Mouse (Mus musculus) T-helper 2 cell (primary cell): ENCODE results near the gene Zbtb1.

Experiments
- in situ Hi-C: fragments of 300-600 bp; cut with MboI, MseI; formaldehyde crosslinking; loops from one replicate; pipeline ENCODE4 v1.15.1; 2025; ENCODE audit warnings: high pct_unique_total_duplicates

Gene Zbtb1

GRCm38 (mm10) chr12:76369978-76370830 is at the start of gene Zbtb1:
TSS of gene Zbtb1 (plus strand) at chr12:76370266.
- in situ Hi-C loops = no loop called here

DNA sequence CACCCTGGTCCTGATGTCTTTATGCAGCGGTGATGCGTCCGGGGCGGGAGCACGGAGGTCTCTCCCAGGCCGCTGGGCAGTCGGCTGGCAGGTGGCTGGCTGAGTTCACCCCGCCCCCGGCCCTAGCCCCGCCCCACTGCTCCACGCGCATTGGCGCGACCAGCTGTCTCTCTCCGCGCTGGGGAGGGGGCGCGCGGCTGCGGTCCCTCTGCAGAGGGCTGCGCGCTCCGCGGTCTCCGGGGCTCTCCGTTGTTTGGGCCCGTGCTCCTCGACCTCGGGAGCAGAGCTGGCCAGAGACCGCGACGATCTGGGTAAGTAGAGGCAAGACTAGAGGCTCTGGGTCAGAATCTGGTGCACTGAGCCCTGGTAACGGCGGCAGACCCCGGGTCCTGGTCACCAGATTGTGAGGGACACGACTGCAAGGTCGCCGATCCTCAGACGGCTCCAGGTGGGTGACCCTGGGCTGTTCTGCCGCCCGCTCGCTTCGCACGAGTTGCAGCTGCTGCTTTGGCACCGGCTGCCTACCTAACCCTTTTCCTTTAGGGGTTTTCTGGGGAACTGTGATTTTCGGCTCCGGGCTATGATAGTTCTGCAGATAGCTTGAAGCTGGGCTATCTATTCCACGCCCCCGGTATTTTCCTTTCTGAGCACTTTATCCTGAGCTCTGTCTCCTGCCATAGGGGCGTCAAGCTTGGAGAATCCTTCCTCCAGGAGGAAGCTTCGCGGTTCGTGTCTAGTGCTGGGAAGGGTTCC is 45.2 kb upstream of the Zbtb1 start, which contains the start of gene Akap5:
Akap5 (plus strand) TSS at position 213 of the 753 bp plus-strand sequence.
- in situ Hi-C loops = no loop called here

DNA sequence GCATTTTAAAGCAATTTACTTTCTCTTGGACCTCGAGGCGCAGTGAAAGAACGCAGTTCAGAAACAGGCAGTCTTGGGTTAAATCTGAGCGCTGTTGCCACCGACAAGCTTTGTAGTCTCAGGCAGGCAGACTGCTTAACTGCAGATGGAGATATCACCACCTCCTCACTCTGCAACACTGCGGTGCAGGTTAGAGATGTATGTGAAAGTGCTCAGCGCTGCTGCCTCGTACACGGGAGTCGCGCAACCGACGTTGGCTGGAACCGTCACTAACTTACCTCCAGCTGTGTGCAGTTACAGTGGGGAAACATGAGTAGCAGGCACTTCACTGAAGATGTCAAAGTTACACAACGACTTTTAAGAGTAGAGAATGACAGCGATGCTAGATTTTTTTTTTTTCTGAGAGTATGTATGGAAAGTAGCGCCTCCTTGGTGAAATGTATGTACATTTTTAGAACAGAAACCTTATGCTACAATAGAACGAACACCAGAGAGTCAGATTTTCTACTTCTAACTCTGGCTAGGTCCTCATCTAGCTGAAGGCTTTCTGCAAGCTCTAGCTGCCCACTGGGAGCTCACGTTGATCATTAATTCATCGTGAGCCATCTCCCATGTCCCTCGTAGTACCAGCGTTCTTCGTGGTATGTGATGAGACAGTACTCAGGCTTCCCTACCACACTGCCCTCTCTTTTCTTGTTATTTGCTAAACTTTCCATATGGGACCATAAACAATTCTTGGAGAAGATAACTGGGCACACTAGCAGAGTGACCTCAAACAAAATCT is 43.4 kb upstream of the Zbtb1 start:
- in situ Hi-C loops = no loop called here

DNA sequence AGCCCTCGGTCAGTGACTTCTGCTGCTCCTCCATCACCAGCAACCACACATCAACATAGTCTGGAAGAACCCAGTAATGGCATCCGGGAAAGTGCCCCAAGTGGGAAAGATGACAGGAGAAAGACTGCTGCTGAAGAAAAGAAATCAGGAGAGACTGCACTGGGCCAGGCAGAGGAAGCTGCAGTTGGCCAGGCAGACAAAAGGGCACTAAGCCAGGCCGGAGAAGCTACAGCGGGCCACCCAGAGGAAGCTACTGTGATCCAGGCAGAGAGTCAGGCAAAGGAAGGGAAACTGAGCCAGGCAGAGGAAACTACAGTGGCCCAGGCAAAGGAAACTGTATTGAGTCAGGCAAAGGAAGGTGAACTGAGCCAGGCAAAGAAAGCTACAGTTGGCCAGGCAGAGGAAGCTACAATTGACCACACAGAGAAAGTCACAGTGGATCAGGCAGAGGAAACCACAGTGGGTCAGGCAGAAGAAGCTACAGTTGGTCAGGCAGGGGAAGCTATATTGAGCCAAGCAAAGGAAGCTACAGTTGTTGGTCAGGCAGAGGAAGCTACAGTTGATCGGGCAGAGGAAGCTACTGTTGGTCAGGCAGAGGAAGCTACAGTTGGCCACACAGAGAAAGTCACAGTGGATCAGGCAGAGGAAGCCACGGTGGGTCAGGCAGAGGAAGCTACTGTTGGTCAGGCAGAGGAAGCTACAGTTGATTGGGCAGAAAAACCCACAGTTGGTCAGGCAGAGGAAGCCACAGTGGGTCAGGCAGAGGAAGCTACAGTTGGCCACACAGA is 41.3 kb upstream of the Zbtb1 start:
- in situ Hi-C loops = no loop called here

GRCm38 (mm10) chr12:76333688-76334087 is 36.4 kb upstream of the Zbtb1 start:
- in situ Hi-C loops = no loop called here

DNA sequence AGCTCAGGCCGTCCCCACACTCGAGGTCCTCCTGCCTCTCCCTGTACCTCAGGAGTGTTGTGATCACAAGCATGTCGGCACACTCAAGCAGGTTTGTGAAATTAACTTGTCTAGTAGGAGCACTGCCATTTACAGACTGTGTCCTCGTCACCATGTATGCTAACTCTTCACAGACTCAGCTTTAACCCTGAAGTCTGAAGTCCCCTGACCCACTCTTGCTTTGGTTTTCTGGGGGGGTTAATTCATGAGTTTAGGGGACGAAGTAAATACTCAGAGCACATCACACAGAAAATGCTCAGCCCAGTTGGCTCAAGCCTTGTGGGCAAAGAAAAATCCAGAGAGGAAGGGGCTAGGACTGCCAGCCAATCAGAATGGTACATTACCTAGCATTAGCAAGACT is 34.4 kb upstream of the Zbtb1 start:
- in situ Hi-C loops = no loop called here

GRCm38 (mm10) chr12:76336111-76336965 is 33.7 kb upstream of the Zbtb1 start:
- in situ Hi-C loops = no loop called here

DNA sequence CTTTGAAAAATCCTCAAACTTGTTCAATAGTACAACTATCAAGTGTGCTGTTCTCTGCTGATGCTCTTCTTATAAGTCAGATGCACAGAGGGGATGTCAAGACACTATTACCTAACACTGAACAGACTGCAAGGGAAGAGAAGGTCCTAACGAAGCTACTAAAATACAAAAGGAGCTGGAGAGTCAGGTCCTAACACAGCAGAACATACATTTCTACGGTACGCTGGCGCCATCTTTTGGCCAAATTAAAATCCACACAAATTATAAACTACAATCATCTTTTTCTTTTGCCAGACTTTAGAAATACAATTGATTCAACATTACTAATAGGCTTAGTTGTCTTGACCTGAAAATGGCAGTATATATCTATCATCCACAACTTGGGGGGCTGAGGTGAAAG is 29.0 kb upstream of the Zbtb1 start:
- in situ Hi-C loops = no loop called here

- in situ Hi-C loops = no loop called here
Measured at GRCm38 (mm10) chr12:76345759-76346455, 24.2 kb upstream of the Zbtb1 start.

- in situ Hi-C loops = no loop called here
Measured at GRCm38 (mm10) chr12:76349680-76350220, 20.3 kb upstream of the Zbtb1 start.

DNA sequence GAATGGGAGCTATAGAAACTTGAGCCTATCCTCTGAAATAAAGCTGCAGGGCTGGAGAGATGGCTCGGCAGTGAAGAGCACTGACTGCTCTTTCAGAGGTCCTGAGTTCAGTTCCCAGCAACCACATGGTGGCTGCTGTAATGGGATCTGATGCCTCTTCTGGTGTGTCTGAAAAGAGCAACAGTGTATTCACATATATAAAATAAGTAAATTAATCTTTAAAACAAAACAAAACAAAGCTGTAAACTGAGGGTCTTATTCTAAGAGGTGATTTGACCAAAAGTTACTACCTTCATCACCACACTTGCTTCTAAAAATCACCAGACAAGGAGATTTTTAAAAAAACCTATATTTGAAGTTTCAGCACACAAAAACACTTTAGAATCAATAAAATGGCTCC is 9.2 kb upstream of the Zbtb1 start:
- in situ Hi-C loops = no loop called here

DNA sequence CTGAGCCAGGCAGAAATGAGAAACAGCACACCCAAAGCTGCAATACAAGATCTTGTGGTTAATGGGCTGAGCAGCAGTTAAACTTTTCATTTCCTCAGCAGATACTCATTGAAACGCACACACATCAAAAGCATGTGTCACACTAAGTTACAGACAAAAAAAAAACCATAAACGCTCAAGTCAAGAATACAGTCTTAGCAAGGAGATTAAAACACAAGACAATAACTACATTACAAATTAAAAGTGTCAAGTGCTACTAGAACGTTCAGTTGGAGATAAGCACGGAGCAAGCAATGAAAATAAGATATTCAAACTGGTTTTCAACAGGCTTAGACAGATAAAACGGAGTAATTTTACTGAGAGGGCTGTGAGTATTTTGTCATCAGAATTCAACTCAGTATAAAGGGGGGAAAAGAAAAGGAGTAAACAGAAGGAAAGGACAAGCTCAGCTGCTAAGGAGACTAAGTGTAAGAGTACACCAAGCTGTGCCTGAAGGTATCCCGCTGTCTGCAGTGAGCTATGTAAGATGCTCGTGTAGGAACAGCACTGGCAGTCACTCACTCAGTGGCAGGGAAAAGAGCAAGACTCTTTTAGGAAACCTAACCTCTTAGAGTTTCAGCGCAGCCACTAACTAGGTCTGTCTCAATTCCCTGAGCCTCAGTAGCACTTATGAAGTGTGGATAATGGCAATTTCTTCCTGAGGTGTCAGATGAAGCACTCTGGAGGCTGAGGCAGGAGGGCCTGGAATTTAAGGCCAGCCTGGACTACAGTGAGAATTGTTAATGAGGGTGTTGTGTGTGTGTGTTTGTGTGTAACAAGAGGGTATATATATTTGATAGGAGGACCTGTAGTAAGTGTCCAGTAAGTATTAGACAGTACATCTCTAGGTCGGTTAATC is 8.4 kb upstream of the Zbtb1 start:
- in situ Hi-C loops = no loop called here

DNA sequence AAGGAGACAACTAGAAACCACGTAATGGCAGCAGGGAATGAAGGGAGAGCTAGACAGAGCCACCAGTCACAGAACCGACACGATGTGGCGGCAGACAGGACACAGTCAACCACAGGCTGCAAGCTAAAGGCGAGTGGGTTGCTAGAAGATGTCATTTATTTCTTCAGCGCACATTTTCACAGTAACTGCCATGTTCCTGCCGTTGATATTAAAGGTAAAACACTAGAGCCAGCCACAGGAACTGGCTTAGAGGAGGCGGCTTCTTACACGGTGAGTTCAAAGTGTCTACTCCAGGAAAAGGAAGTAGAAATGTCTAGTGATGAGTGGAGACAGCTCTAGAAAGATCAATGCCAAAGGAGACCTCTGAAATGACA is 7.8 kb upstream of the Zbtb1 start:
- in situ Hi-C loops = no loop called here

DNA sequence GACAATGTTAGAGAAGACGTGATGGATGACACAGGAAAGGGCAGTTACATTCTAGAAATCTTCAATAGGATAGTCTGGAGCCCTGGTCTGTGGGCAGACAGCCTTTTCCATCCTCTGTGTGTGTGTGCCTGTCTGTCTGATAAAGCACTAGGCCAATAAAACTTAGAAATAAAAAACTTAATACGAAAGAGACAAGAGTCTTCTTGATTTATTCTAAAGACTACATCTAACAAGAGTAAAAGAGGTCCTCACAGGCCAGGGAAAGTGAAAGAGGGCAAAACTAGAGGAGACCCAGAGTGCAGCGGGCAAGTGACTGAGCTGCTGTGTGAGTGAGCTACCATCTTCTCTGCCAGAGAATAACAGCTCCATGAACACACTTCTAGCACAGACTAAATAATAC is 3.8 kb upstream of the Zbtb1 start:
- in situ Hi-C loops = no loop called here

DNA sequence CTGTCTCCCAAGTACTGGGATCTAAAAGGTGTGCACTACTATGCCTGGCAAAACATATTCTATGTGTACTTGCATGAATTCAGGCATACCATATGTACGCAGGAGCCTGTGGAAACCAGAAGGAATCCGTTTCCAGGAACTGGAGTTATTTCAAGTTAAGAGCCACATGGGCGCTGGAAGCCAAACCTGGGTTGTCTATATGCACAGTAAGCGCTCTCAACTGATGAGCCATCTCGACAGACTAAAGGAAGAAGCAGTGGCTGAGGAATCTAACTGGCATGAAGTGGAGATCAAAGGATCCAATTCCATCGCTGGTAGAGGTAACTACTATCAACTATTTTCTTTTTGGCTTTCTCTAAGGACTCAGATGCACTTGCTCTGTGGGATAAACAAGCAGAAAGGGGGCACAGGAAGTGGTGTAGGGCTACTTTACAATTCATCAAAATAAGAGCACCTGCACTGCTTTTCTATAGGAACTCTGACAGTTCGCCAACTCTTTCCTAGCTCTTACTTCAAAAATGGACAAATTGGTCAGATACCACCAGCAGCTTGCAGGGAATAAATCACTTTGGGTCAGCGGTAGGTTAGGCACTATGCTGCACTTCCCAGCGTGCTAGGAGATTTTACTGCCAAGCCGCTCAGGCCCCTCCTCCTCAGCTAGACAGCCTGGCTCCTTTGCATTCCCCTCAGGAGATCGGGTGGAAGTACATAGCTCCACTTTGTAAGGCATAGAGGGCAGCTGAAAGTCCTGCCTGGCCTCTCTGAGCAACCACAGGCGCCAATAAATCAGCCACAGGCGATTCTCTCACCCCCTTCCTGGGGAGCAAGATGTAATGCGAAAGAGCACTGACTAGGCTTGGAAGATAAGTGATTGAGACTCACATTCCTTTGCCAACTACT is 2.7 kb upstream of the Zbtb1 start:
- in situ Hi-C loops = no loop called here

GRCm38 (mm10) chr12:76368201-76368789 is 1.8 kb upstream of the Zbtb1 start:
- in situ Hi-C loops = no loop called here

DNA sequence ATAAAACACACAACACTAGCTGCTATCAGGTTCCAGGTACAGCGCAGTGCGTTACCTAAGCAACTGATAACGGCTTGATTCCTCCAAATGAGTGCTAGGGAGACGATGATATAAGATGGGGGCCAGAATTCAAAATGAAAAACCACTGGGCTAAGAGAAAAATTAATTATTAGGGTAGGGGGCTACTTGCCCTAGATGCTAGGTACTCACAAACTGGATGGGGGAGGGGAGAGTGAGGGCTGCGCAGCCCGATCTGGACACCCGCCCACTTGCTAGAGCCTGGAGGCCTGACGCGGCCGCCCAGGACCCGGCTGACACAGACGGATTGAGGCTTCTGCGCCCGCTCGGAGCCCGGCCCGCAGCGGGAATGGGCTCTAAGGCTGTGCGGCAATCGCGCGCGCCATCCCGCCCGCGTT is 1.3 kb upstream of the Zbtb1 start:
- in situ Hi-C loops = no loop called here
